Mouse (Mus musculus) left cerebral cortex, adult 11 months (tissue): ENCODE data around the gene Pdzrn4.

Source experiments
- DNase-seq: peaks from one replicate; pipeline ENCODE4 v3.0.0; 2022; ENCODE audit warnings: low spot score

Gene Pdzrn4

DNA sequence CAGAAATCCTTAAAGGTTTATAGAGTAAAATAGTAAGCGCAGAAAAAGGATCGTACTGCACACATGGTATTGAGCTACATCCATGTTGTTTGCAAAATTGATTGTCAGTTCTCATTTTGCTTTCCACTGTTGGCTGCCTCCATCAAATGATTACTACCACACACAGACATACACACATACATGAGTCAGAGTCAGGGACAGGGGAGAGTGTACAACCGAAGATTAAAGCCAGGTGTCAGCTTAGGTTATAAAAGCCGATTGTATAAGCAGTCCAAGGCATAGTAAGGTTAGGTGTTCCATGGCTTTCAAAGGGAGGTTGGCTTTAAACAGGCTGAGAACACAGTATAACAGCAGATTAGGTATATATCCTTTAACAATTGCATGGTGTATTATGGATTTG is 343.2 kb downstream of the Pdzrn4 start:
- DNase-seq = no peak

DNA sequence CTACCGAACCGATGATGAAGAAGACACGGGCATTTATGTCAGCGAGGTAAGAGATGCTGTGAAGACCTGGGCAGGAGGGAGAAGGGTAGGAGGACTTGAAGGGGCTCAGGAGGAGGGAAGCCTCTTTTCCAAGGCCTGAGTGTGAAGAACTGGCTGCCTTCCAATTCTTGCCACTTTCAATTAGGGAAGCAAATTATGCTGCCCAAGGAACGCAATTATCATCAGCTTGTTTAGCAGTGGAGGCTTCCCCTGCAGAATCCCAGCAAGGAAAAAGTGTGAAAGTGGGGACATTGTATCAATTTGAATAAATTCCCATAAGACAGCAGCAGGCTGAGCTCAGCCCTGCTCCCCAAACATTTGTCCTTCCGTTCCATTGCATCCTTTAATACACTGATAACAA is 346.9 kb downstream of the Pdzrn4 start:
- DNase-seq = no peak

DNA sequence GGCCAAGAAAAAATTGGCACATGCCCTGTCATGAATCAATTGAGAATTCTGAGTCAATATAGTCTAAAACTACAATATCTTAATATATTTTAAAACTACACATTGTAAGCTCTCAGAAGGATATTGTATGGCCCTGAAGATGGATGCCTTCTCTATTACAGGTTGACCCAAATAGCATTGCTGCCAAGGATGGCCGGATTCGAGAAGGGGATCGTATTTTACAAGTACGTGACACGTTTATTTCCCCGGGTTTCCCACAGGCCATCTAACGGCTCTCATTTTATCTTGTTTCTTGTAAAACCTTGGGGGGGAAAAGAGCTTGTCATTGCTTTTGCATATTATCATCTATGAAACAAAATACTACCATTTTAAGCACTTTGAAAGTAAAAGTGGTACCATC is 349.4 kb downstream of the Pdzrn4 start:
- DNase-seq = no peak

DNA sequence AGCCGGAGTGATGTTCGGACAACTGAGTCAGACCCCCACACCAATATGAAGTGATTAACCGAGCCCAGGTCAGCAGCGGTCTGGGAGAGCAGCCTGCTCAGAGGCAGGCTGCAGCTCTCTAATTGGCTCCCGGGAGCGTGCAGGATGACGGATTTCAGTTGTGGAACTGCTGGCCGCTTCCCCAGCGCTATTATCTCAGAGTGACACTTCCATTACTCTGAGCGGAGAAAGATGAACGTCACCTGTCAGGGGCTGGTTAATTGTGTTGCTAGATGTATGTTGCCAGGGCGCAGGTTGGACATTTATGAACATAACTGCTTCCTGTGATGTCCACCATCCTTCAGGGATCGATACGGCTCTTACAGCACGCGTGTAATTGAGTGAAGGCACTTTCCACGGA is 355.5 kb downstream of the Pdzrn4 start:
- DNase-seq = no peak

DNA sequence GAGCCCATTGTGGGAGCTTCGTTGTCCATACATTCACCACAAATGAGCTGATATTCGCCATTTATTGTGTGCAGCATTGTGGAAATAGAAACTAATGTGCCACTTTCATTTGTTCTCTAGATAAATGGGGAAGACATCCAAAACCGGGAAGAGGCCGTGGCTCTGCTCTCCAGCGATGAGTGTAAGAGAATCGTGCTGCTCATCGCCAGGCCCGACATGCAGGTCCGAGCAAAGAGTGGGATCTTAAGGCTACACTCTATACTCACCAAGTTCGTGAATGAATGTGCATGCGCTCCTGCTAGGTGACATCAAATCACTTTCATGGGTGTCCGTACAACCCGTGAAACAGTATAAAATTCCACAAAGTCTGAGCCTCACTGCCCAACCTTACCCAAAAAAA is 355.9 kb downstream of the Pdzrn4 start:
- DNase-seq = no peak

DNA sequence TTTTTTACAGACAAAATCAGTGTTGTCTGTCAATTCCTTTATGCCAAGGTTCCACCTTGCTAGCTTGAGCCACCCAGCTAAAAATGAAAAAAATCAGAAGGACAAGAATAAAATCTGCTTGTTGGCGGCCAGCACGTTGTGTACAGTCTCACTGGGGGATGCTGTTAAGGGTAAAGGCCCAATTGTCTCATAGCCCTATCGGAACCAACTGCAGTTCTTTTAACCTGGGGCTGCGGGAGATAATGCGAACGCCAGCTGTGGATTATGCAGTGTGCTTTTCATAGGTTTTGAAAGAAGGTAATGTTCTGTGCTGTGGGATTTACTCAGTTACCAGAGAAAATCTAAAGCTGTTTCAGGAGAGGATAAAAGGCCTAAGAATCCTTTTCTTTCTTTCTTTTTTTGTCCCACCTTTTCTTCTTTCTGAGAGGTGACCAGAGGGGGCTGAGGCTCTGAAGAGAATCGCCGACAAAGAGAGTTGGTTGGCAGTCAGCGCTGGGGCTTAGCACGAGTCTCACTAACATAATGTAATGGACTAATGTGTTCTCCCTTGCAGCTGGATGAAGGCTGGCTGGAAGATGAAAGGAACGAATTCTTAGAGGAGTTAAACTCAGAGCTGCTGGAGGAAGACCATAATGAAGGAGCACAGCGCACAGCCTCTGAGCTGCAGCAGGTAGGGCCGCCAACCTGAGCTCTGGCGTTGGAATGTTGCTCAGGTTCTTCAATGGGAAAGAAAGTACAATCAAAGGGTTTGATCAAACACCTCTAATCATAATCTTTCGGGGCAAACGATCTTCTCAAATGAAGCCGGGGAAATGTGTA is 360.6 kb downstream of the Pdzrn4 start:
- DNase-seq = no peak

DNA sequence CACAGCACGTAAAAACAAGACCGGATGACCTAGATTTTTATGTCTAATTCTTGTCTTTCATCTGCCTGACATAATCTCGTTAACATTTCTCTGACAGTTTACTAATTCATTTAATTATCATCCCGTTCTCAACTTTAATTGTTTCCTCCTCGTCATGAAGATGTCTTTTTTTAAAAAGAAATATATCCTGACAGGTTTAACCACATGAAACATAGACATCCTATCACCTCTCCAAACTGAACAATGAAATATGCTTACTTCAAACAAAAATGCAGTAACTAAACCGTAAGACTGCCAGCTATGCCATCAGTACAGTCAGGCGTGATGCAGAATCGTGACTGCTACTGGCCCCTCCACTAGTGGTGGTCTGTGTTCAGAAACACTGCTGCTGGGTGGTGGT is 362.3 kb downstream of the Pdzrn4 start:
- DNase-seq = no peak

DNA sequence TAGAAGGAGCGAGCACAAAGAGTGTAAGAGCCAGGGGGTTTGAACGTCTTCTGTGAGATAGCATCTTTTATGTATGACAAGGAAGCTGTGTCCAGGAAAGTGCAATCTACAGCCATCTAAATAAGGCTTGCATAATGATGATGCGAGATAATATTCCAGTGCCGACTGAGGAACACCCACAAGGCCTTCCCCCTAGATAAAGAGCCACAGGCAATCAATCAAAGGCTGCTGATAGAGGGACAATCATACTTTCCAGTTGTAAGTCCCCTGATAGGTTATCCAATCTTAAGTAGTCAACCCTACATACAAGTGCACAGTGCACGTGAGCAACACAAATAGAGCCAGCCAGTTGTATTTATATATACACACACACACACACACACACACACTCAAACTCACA is 366.6 kb downstream of the Pdzrn4 start:
- no peak for DNase-seq

DNA sequence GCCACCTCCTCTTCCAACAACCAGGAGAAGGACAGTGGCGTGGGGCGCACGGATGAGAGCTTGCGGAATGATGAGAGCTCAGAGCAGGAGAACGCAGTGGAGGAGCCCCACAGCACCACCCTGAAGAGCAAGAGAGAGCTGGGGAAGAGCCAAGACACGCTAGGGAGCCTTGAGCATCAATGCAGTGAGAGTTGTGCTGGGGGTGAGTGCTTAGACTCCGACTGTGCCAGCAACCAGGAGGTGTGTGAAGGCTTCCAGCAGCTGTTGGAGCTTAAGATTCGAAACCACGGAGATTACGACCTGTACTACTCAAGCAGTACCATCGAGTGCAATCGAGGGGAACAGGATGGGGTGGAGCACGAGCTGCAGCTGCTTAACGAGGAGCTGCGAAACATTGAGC is 372.9 kb downstream of the Pdzrn4 start:
- DNase-seq = no peak

DNA sequence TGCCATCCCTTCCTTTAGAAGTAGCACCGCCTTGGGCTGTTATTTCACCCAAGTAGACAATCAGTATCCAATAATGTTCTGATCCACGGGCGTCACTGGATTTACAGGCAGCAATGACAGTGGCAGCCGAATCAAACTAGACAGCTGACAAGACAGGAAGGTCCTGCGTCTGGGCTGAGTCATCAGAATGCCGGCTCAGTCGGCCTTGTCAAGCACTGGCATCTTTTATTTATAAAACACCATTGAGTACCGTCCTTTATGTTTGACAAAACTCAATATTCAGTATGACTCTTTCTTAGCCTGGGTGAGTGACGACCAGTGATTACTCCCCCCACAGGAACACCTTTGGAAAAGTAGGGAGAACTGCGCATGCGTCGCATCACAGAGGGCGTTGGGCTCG is 391.4 kb downstream of the Pdzrn4 start:
- no peak for DNase-seq

DNA sequence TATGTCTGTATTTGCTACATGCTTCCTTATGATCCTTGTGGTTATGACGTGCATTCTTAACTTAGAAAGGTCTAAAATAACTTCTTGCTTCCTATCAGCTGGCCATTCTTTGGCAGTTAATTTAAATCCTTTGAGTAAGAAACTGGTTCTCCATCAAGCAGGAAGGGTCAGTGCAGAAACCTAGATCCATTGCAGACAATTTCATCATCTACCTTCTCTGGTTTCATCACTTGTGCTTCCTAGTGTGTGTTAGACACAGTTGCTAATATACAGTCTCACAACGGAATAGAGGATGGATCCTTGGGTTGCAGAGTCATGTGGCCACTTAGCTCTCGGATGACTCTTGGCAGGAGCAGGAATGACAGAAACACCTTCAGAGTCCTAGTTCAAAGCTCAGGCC is 397.6 kb downstream of the Pdzrn4 start:
- no peak for DNase-seq

DNA sequence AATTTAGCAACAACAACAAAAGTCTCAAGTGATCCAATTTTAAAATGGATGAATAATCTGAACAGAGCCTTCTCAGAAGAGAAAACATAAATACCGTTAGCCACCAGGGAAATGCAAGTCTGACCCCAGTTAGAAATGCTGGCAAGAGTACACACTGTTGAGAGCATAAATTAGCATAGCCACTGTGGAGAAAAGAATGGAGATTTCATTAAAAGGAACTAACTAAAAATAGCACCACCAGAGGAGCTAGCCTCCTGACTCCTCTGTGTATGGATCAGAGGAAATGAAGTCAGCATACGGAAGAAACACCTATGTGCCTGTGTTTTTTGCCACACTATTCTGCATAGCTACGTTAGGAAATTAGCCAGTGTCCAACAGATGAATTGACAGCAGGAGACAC is 409.3 kb downstream of the Pdzrn4 start:
- no peak for DNase-seq

DNA sequence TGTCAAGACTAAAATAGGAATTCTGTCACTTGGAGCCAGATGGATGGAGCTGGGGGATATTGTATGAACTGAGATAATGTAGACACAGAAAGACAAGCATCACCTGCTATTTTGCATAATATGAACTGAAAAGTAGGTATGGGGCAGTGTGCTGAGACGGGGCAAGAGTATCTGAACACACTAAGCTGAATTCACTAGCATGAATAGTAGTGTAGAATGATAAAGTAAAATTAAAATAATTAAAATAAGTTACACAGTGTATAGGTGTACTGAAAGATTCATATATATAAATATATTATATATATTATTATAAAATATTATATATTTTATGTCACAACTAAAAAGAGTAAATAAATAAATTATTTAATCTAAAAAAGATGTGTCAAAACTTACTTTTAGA is 409.7 kb downstream of the Pdzrn4 start:
- DNase-seq = no peak
